Mouse (Mus musculus) hindbrain, postnatal 0 days (tissue): ENCODE data around the gene Slitrk1. TPM values are rescaled to one million over a fixed set of nuclear protein-coding genes. Genes with fewer than 3 reads are reported as not detected.

Source experiments
- ATAC-seq: fragments of 200-750 bp; cut with Nextera tagmentation; 2 replicates; pipeline ENCODE4 v1.8.0; 2017; ENCODE audit warnings: mild to moderate bottlenecking, moderate TSS enrichment, moderate library complexity
- DNase-seq: peaks from one replicate; pipeline ENCODE4 v3.0.0-alpha.2; 2015; ENCODE audit warnings: low spot score
- H3K27ac ChIP-seq: fragments of 300-500 bp; sonication (generic); 2 replicates; pipeline ENCODE4 v1.5.1; 2014; ENCODE audit warnings: mild to moderate bottlenecking
- H3K27me3 ChIP-seq: fragments of 300-500 bp; sonication (generic); 2 replicates; pipeline ENCODE4 v1.6.1; 2014; ENCODE audit warnings: low read length, mixed read lengths; ENCODE audit not compliant: insufficient read depth
- H3K36me3 ChIP-seq: fragments of 300-500 bp; sonication (generic); 2 replicates; pipeline ENCODE4 v1.6.1; 2014; ENCODE audit warnings: low read length, mixed read lengths; ENCODE audit not compliant: insufficient read depth
- H3K4me1 ChIP-seq: fragments of 300-500 bp; sonication (generic); 2 replicates; pipeline ENCODE4 v1.6.1; 2014; ENCODE audit warnings: antibody characterized with exemption, low read length, mixed read lengths; ENCODE audit not compliant: insufficient read depth
- H3K4me2 ChIP-seq: fragments of 300-500 bp; sonication (generic); 2 replicates; pipeline ENCODE4 v1.6.1; 2014; ENCODE audit warnings: low read depth, mild to moderate bottlenecking, low read length, moderate library complexity, mixed read lengths
- H3K4me3 ChIP-seq: fragments of 300-500 bp; sonication (generic); 2 replicates; pipeline ENCODE4 v1.5.1; 2014; ENCODE audit warnings: low read length
- H3K9ac ChIP-seq: fragments of 300-500 bp; sonication (generic); replicated peaks from 2 replicates; pipeline ENCODE4 v1.6.1; 2014; ENCODE audit warnings: mild to moderate bottlenecking, low read length, moderate library complexity, mixed read lengths
- H3K9me3 ChIP-seq: fragments of 300-500 bp; sonication (generic); 2 replicates; pipeline ENCODE4 v1.6.1; 2016; ENCODE audit warnings: low read length, mixed read lengths
- CTCF ChIP-seq: IDR thresholded peaks from 2 replicates; pipeline ENCODE4 v1.5.1; 2016; ENCODE audit warnings: antibody characterized with exemption, control low read depth, low read depth
- WGBS: fragments of 180-500 bp; shearing (Covaris S2); extraction: QIAGEN DNeasy Blood & Tissue Kit; methylation state at CpG from one replicate; pipeline ENCODE4 v1.1.7; 2014; 5-methylcytosine and 5-hydroxymethylcytosine counted together
- polyA plus RNA-seq: library from polyadenylated mRNA; unstranded; fragments of >200 nt; fragmentation: Nextera tagmentation; extraction: Ambion mirVana; gene quantifications from 2 replicates; pipeline ENCODE4 v1.2.1, GENCODE M21; 2015
- total RNA-seq: library from RNA; depleted of rRNA; stranded (reverse); fragments of >200 nt; gene quantifications from 2 replicates; pipeline ENCODE4 v1.2.3, GENCODE M21; 2014

Slitrk1 gene
- total and polyA plus RNA-seq, 2 experiments from 2014 or later, result 23.3 to 33.1 TPM

DNA sequence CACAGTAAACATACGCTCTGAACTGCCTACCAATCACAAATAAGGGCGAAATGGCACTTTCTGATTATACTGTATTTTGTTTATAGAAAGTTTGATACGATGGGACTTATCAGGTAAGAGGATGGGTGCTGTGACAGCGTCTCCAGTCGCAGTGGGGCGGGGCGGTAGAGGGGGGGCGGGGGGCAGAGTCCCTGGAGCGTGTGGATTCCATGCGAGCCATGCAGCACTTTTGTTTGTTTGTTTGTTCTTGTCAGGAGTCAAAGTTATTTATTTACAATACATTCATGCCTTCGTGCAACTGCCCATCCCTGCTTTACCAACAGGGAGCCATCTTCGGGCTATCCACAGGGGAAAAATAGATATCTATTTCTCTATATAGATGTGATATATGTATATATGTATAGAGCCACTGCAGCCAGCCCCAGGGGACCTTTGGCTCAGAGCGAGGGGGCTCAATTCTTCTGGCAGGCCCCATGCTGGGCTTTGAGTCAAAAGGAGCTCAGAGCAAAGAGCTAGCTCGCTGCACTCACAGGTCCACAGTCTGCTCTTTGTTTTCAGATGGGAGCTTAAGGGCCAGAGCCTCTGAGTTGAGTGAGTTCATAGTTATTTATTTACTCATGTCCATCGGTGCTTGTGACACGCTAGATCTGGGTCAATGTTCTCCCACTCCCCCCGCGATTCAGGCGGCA is 3.4 kb downstream of the Slitrk1 start:
- Histone ChIP-seq H3K27me3 (no peaks in the 10 kb centered on the region), H3K36me3 (no peaks in the 10 kb centered on the region), H3K4me2 (peak overlapping the region; percentile 87), H3K4me1 (0 out of 2 replicates have a peak, but pooled peaks cover 3% of the 10 kb centered on the region), H3K27ac (peak overlapping the region; percentile 87; the same call in 1 of the 2 replicates), H3K4me3 (peak overlapping the region; percentile 67), H3K9ac (peak overlapping the region; percentile 79), H3K9me3 (no peaks in the 10 kb centered on the region)
- WGBS, result 5% methylated on average over 19 of the region's 19 CpGs
- peak; percentile 24 for DNase-seq
- TF ChIP-seq CTCF, result no peak
- 0 out of 2 replicates have a peak, but pooled peaks have one; percentile 1 for ATAC-seq

DNA sequence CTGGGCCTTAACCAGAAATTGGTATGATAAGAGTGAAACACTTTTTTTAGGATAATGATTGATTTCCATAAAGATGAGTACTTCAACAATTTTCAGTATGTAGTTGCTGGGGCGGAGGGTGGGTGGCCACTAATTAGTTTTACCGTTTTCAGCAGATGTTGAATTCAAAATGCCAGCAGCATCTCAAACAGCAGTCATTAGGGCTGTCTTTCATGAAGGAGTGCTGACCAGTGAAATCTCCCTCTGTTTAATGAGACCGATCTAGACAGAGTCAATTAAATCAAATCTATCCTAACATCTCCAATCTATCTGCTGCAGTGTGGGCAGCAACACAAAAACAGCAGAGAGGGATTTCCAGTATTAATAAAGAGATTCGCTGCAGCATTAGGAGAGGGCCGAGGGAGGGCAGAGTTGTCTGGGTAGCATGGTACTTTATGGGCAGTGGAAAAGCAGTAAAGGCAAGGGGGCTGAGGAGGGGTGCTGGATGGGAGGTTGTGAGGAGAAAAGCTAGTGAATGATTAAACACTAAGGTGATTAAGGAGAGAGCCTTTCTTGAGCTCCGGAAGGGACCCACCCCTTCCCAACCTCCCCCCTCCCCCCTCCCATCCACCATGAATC is 4.5 kb downstream of the Slitrk1 start:
- Histone ChIP-seq H3K36me3 (no peaks in the 10 kb centered on the region), H3K27me3 (no peaks in the 10 kb centered on the region), H3K9me3 (no peaks in the 10 kb centered on the region), H3K4me3 (peak overlapping the region; percentile 67), H3K4me1 (0 out of 2 replicates have a peak, but pooled peaks cover 3% of the 10 kb centered on the region), H3K9ac (no peak overlapping the region; the same call in 1 of the 2 replicates), H3K4me2 (peak overlapping the region; percentile 87), H3K27ac (0 out of 2 replicates have a peak overlapping the region, but pooled peaks have one; percentile 5)
- WGBS, result 11% methylated on average over 6 of the region's 6 CpGs
- DNase-seq, result peak; percentile 15
- ATAC-seq, result no peak
- TF ChIP-seq CTCF, result peak; percentile 24; the same call in 1 of the 2 replicates

DNA sequence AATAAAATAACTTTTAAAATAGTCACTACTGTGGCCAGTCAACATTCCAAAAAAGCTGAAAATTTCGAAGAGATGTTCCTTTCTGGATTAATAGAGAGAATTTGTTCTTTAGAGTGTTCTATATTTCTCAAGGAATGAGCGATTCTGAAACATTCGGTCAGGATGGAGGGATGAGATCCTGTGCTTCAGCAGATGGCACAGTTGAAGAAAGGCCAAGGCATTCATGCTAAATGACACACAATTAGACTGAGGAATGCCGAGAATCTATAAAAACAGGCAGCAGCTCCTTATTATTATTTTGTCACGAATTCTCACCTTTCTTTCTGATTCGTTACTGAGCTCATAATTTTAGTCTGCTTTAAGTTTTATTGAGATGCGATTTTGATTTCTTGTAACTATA is 15.4 kb downstream of the Slitrk1 start:
- no peak for TF ChIP-seq CTCF
- no peak for DNase-seq
- no peak overlapping the region for H3K4me2 ChIP-seq
- no peak for ATAC-seq
- H3K27ac ChIP-seq, result no peak overlapping the region
- WGBS, result 77% methylated on average over 7 of the region's 7 CpGs
- H3K4me1 ChIP-seq, result no peaks in the 10 kb centered on the region
- no peak overlapping the region for H3K9ac ChIP-seq
- no peaks in the 10 kb centered on the region for H3K36me3 ChIP-seq
- no peak overlapping the region for H3K4me3 ChIP-seq
- H3K9me3 ChIP-seq, result no peaks in the 10 kb centered on the region
- no peaks in the 10 kb centered on the region for H3K27me3 ChIP-seq

DNA sequence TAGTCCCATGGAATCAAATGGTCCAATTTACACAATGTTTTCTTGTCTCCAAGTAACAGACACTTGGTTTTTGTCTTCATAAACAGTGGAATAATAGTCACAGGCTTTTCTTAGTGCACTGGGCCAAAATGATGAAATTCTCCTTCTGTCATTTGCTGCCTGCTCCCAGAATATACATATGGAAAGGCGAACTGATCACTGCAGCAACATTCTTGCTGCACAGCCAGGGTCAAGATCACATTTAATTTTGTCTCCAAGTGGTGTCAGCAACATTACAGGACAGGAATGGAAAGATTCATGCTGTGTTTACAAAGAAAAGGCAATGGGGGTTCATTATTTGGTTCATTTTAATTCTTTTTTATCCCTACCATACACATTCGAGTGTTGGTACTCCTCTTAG is 18.5 kb downstream of the Slitrk1 start:
- no peaks in the 10 kb centered on the region for H3K4me1 ChIP-seq
- 40% methylated on average over 2 of the region's 2 CpGs for WGBS
- H3K36me3 ChIP-seq, result no peaks in the 10 kb centered on the region
- ATAC-seq, result no peak
- H3K27me3 ChIP-seq, result no peaks in the 10 kb centered on the region
- H3K27ac ChIP-seq, result no peak overlapping the region
- no peak overlapping the region for H3K4me3 ChIP-seq
- no peak for TF ChIP-seq CTCF
- no peak overlapping the region for H3K4me2 ChIP-seq
- no peaks in the 10 kb centered on the region for H3K9me3 ChIP-seq
- no peak overlapping the region for H3K9ac ChIP-seq
- peak; percentile 12 for DNase-seq

DNA sequence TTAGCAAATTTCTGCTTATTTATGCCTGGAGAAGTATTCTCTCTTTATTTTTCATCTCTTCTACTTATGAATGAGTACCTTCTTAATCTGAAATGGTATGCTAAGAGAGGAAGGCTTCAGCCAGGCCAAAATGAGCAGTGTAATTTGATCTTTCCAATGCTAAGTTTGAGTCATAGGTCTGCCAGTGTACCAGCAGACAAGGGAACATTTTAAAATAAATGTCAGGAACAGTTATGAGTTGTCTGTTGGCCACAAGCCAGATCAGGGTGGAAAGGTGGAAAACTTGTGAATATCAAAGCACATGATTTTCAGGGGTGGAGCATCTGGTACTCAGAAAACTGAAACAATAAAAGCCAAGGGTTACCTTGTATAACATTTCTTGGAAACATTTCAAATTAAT is 46.1 kb downstream of the Slitrk1 start:
- Histone ChIP-seq H3K27ac (no peak overlapping the region), H3K27me3 (no peaks in the 10 kb centered on the region), H3K4me2 (no peak overlapping the region), H3K9me3 (no peaks in the 10 kb centered on the region), H3K4me3 (no peak overlapping the region), H3K36me3 (no peaks in the 10 kb centered on the region), H3K4me1 (no peaks in the 10 kb centered on the region), H3K9ac (no peak overlapping the region)
- ATAC-seq (no peak), DNase-seq (no peak)
- TF ChIP-seq CTCF, result no peak

DNA sequence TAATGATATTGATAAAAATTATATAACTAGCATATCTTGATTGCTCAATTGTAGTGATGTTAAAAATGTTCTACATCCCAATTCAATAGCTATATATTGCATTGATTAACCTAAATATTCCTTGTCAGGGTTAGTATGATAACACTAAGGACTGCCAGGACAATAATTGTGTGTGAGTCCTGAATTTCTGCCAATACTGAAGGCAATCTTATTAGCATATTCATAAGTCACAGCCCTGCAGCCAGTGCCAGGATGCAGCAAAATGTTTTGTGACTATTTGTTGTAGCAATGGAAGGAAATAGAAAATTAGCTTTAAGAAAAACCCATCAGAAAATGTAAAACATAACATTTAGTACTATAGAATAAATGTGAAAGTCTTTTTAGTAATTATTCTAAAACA is 49.3 kb downstream of the Slitrk1 start:
- Histone ChIP-seq H3K36me3 (no peaks in the 10 kb centered on the region), H3K4me2 (no peak overlapping the region), H3K27ac (no peak overlapping the region), H3K4me1 (no peaks in the 10 kb centered on the region), H3K4me3 (no peak overlapping the region), H3K27me3 (no peaks in the 10 kb centered on the region), H3K9me3 (no peaks in the 10 kb centered on the region), H3K9ac (no peak overlapping the region)
- ATAC-seq (no peak), DNase-seq (no peak)
- no peak for TF ChIP-seq CTCF

DNA sequence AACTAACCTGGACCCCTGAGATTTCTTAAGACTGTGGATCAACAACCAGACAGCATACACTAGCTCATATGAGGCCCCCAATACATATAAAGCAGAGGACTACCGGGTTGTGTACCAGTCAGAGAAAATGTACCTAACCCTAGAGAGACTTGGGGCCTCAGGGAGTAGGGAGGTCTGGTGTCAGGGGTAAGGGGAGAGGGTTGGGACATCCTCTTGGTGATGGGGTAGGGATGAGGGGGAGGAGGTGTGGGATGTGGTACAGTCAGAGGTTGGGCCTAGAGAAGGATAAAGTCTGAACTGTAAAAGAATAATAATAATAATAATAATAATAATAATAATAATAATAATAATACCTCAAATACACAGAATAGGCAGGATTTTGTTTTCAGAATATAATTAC is 54.6 kb downstream of the Slitrk1 start:
- Histone ChIP-seq H3K9me3 (no peaks in the 10 kb centered on the region), H3K36me3 (no peaks in the 10 kb centered on the region), H3K4me1 (no peaks in the 10 kb centered on the region), H3K4me3 (no peak overlapping the region), H3K27me3 (no peaks in the 10 kb centered on the region), H3K4me2 (no peak overlapping the region), H3K9ac (no peak overlapping the region), H3K27ac (no peak overlapping the region)
- TF ChIP-seq CTCF, result no peak
- ATAC-seq (no peak), DNase-seq (no peak)
- 78% methylated on average over 1 of the region's 1 CpGs for WGBS
